Mouse (Mus musculus) cerebellum, adult (tissue): ENCODE results near the gene Crim1.

Experiments
- ATAC-seq: cut with Nextera tagmentation; 2 replicates; pipeline ENCODE4 v1.9.2; 2017; ENCODE audit warnings: mild to moderate bottlenecking, moderate library complexity, mixed read lengths; ENCODE audit not compliant: insufficient number of reproducible peaks, low FRiP score, low TSS enrichment

The Crim1 gene

GRCm38 (mm10) chr17:78361939-78362728, 162.1 kb downstream of the Crim1 start:
- ATAC-seq: no peak

- ATAC-seq: no peak
Measured at GRCm38 (mm10) chr17:78364555-78365302, 164.7 kb downstream of the Crim1 start.

- ATAC-seq: no peak
Measured at GRCm38 (mm10) chr17:78366070-78366469, 166.0 kb downstream of the Crim1 start.

GRCm38 (mm10) chr17:78368481-78368880, 168.4 kb downstream of the Crim1 start:
- no peak for ATAC-seq

- no peak for ATAC-seq
Measured at GRCm38 (mm10) chr17:78370445-78370844, 170.4 kb downstream of the Crim1 start.

GRCm38 (mm10) chr17:78373174-78373573, 173.1 kb downstream of the Crim1 start:
- ATAC-seq: no peak

- ATAC-seq: no peak
Measured at GRCm38 (mm10) chr17:78373849-78374248, 173.8 kb downstream of the Crim1 start.

- no peak for ATAC-seq
Measured at GRCm38 (mm10) chr17:78374756-78375155, 174.7 kb downstream of the Crim1 start.

- no peak for ATAC-seq
Measured at GRCm38 (mm10) chr17:78376587-78376986, 176.5 kb downstream of the Crim1 start.

- ATAC-seq: no peak
Measured at GRCm38 (mm10) chr17:78379079-78379729, 179.2 kb downstream of the Crim1 start.

- no peak for ATAC-seq
Measured at GRCm38 (mm10) chr17:78379730-78380245, 179.7 kb downstream of the Crim1 start.

- no peak for ATAC-seq
Measured at GRCm38 (mm10) chr17:78382321-78382720, 182.3 kb downstream of the Crim1 start.

GRCm38 (mm10) chr17:78387665-78388064, 187.6 kb downstream of the Crim1 start:
- no peak for ATAC-seq

GRCm38 (mm10) chr17:78388101-78388847, 188.2 kb downstream of the Crim1 start:
- no peak for ATAC-seq

GRCm38 (mm10) chr17:78389573-78389972, 189.5 kb downstream of the Crim1 start:
- no peak for ATAC-seq

GRCm38 (mm10) chr17:78392401-78393087, 192.5 kb downstream of the Crim1 start:
- no peak for ATAC-seq

- no peak for ATAC-seq
Measured at GRCm38 (mm10) chr17:78400130-78400840, 200.2 kb downstream of the Crim1 start.

- no peak for ATAC-seq
Measured at GRCm38 (mm10) chr17:78401311-78401710, 201.3 kb downstream of the Crim1 start.

GRCm38 (mm10) chr17:78401713-78402112, 201.7 kb downstream of the Crim1 start:
- ATAC-seq: peak; percentile 75
